Mouse (Mus musculus): Measurements from ENCODE around the gene Fndc5. TPM values are rescaled to one million over a fixed set of nuclear protein-coding genes. Genes with fewer than 3 reads are reported as not detected.

Gene Fndc5
- polyA plus RNA-seq, 1 experiment from 2014 or later = 1.3 TPM

DNA sequence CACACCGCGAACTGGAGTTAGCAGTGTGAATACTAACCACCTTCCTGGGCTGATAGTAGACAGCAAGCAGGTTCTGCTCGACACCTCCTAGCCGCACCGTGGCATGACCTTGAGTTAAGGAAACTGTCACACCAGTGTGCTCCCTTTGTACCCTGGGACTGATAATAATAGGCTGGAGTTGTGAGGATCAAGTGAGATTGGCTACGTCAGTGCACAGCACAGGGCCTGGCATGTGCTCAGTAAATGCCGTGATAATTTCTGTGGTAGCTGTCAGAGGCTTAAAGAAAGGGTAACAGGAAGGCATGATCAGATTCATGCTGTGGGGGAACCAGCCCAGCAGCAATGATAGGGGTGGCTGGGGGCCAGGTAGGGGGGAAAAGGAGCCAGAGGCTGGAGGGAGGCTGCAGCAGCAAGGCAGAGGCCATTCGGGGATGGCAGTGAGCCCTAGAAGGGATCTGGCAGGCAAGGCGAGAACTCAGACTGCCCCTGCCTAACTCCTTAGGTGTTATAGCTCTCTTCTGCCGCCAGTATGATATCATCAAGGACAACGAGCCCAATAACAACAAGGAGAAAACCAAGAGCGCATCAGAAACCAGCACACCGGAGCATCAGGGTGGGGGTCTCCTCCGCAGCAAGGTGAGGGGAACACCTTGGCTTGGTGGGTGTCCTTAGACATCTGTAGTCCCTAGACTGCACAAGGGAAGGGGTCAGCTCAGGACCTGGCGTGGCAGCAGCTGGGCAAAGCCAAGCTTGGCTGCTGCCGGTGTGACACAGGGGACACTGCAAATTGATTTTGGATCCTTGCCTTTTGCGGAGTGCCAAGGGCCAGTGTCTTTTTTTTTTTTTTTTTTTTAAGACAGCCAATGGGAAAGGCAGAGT, 5.0 kb downstream of the Fndc5 start:
- H3K4me2 ChIP-seq (ENCODE audit: low read length) = no peak overlapping the region
- 74% methylated on average over 17 of the region's 17 CpGs for WGBS
- H3K9me3 ChIP-seq (replicated peaks; ENCODE audit: control insufficient read depth, low read length) = no peaks in the 10 kb centered on the region
- no peak overlapping the region for H3K27ac ChIP-seq (ENCODE audit: low read depth, low read length)
- H3K36me3 ChIP-seq (ENCODE audit: control insufficient read depth, insufficient read depth, low read length) = no peaks in the 10 kb centered on the region
- H3K27me3 ChIP-seq (replicated peaks; ENCODE audit: control insufficient read depth, insufficient read depth, low read length) = peaks cover 17% of the 10 kb centered on the region; the same call in 1 of the 2 replicates
- peaks cover 16% of the 10 kb centered on the region for H3K4me1 ChIP-seq (ENCODE audit: control insufficient read depth, insufficient read depth, low read length)
- H3K9ac ChIP-seq (ENCODE audit: low read length) = no peak overlapping the region
- ATAC-seq (no peak), DNase-seq (ENCODE audit: low spot score) (no peak)
- H3K4me3 ChIP-seq (ENCODE audit: low read depth, low read length) = no peak overlapping the region

DNA sequence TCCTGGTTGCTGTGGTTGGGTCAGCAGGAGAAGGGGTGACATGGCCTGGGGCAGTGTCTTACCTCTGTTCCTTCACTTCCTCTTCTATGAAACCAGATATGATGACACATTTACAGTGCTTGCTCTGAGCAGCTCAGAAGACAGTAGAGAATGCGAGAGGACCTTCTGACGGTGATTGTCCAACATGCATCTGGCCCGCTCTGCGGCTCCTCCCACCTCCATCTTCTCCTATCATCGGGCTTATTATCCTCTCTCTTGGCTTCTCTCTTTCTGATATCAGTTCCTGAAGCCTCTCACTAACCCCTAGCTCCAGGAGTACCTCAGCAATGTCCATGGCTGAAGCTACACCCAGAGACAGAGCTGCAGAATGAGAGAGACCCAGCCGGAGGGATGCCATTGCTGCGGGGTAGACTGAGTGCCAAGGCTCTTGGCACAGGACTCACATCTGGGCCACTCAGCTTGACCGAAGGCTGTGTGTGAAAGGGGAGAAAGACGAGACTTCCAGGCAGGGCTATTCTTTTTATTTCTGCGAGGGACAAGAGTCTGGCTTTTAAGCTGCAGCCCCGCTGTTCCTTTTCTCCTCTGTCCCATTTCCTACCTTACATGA, 5.7 kb downstream of the Fndc5 start:
- H3K4me2 ChIP-seq (ENCODE audit: low read length) = no peak overlapping the region
- WGBS = 88% methylated on average over 11 of the region's 11 CpGs
- no peak overlapping the region for H3K9ac ChIP-seq (ENCODE audit: low read length)
- DNase-seq (ENCODE audit: low spot score) (no peak), ATAC-seq (no peak)
- H3K4me1 ChIP-seq (ENCODE audit: control insufficient read depth, insufficient read depth, low read length) = peaks cover 16% of the 10 kb centered on the region
- H3K36me3 ChIP-seq (ENCODE audit: control insufficient read depth, insufficient read depth, low read length) = no peaks in the 10 kb centered on the region
- H3K27ac ChIP-seq (ENCODE audit: low read depth, low read length) = no peak overlapping the region
- no peaks in the 10 kb centered on the region for H3K9me3 ChIP-seq (replicated peaks; ENCODE audit: control insufficient read depth, low read length)
- no peak overlapping the region for H3K4me3 ChIP-seq (ENCODE audit: low read depth, low read length)
- H3K27me3 ChIP-seq (replicated peaks; ENCODE audit: control insufficient read depth, insufficient read depth, low read length) = peaks cover 11% of the 10 kb centered on the region; the same call in 1 of the 2 replicates

DNA sequence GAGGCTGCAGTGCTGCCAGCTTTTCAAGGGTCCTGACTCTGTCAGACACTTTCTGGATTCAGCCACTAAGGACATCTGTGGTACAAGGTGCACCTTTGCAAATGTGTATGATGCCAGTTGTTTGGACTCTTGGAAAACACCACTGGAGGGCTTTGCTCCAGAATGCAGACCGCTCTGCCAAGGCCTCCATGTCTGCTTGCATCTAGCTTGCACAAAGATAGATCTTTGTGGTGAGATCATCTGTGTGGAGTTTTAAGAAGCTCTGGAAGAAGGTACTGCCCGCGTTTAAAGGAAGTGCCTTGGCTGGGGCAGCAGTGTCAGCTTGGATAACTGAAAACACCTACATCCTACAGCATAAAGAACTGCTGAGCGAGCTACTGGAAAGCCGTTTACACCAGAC, 6.7 kb downstream of the Fndc5 start:
- no peak overlapping the region for H3K4me3 ChIP-seq (ENCODE audit: low read depth, low read length)
- ATAC-seq (no peak), DNase-seq (ENCODE audit: low spot score) (no peak)
- peaks cover 4% of the 10 kb centered on the region; the same call in 1 of the 2 replicates for H3K27me3 ChIP-seq (replicated peaks; ENCODE audit: control insufficient read depth, insufficient read depth, low read length)
- H3K27ac ChIP-seq (ENCODE audit: low read depth, low read length) = no peak overlapping the region
- peaks cover 19% of the 10 kb centered on the region for H3K4me1 ChIP-seq (ENCODE audit: control insufficient read depth, insufficient read depth, low read length)
- H3K9ac ChIP-seq (ENCODE audit: low read length) = no peak overlapping the region
- H3K9me3 ChIP-seq (replicated peaks; ENCODE audit: control insufficient read depth, low read length) = no peaks in the 10 kb centered on the region
- H3K36me3 ChIP-seq (ENCODE audit: control insufficient read depth, insufficient read depth, low read length) = peaks cover 3% of the 10 kb centered on the region
- WGBS = 89% methylated on average over 5 of the region's 5 CpGs
- no peak overlapping the region for H3K4me2 ChIP-seq (ENCODE audit: low read length)

DNA sequence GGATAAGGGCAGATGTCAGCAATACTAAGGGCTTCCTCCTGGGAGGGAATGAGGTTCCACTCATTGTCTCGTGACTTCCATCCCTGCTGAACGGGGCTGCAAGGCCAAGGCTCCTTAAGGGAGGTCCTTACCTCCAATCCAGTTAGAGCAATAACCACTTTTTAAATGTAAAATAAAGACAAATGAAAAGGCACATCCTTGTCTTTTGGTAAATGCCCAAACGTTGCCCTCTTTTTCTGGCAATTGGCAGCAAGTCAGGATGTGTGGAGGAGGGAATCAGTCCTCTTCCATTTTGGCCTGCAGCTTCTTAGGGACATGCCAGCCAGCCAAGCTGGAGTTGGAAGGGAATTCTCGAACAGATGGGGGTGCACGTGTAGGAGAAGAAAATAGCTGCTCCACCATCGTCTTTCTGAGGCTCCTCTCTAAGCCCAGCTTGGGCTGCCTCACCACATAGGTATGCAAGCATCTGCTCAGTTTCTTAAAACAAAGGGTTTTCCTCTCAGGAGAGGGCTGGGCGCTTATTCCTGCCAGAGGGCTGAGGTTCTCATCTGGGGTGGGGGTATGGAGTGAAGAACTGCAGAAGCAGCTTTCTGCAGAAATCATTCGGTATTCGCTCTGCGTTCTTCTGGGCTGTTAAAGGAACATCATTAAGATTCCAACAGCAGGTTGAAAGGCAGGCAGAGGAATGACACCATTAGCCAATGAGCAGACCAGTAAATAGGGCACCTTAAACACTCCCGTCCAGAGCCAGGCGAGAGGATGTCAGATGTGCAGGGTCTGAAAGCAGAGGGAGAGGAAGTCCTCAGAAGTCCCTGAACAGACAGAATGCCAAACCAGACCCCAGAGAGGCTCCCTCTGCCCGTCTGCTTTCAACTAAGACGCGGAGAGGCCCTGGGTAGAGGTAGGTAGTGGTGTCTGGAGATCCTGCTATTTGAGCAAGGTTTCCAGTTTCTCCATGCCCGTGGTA, 7.9 kb downstream of the Fndc5 start:
- H3K36me3 ChIP-seq (ENCODE audit: control insufficient read depth, insufficient read depth, low read length) = peaks cover 9% of the 10 kb centered on the region
- H3K9ac ChIP-seq (ENCODE audit: low read length) = no peak overlapping the region; the same call in 1 of the 2 replicates
- H3K27me3 ChIP-seq (replicated peaks; ENCODE audit: control insufficient read depth, insufficient read depth, low read length) = no peaks in the 10 kb centered on the region
- H3K4me2 ChIP-seq (ENCODE audit: low read length) = no peak overlapping the region
- DNase-seq (ENCODE audit: low spot score) (peak; percentile 81), ATAC-seq (peak; percentile 88)
- WGBS = 36% methylated on average over 16 of the region's 16 CpGs
- no peaks in the 10 kb centered on the region for H3K9me3 ChIP-seq (replicated peaks; ENCODE audit: control insufficient read depth, low read length)
- peaks cover 20% of the 10 kb centered on the region for H3K4me1 ChIP-seq (ENCODE audit: control insufficient read depth, insufficient read depth, low read length)
- peak overlapping the region; percentile 79 for H3K27ac ChIP-seq (ENCODE audit: low read depth, low read length)
- no peak overlapping the region for H3K4me3 ChIP-seq (ENCODE audit: low read depth, low read length)

DNA sequence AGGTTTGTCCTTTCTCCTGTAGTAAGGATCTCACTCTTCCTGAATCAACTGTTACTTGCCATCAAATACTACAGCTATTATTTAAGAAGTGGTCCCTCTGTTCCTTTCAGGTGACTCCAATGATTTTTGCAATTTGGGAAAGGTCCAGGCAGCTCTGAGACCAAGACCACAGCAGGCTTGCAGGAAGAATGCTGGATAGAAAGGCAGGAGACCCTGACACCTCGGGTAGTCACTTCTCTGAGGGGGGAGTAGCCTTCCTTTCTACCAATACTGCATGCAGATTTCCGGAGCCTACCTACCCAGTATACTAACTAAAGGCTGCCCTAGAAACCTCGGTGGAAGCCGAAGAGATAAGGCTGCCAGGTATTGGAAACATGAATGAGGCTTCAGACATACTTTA, 8.6 kb downstream of the Fndc5 start:
- Histone ChIP-seq H3K4me3 (ENCODE audit: low read depth, low read length) (no peak overlapping the region), H3K9me3 (replicated peaks; ENCODE audit: control insufficient read depth, low read length) (no peaks in the 10 kb centered on the region), H3K36me3 (ENCODE audit: control insufficient read depth, insufficient read depth, low read length) (peaks cover 14% of the 10 kb centered on the region), H3K9ac (ENCODE audit: low read length) (no peak overlapping the region), H3K4me1 (ENCODE audit: control insufficient read depth, insufficient read depth, low read length) (peaks cover 20% of the 10 kb centered on the region), H3K27me3 (replicated peaks; ENCODE audit: control insufficient read depth, insufficient read depth, low read length) (no peaks in the 10 kb centered on the region), H3K4me2 (ENCODE audit: low read length) (no peak overlapping the region), H3K27ac (ENCODE audit: low read depth, low read length) (peak overlapping the region; percentile 79)
- DNase-seq (ENCODE audit: low spot score) (no peak), ATAC-seq (no peak)
- WGBS = 69% methylated on average over 4 of the region's 4 CpGs

DNA sequence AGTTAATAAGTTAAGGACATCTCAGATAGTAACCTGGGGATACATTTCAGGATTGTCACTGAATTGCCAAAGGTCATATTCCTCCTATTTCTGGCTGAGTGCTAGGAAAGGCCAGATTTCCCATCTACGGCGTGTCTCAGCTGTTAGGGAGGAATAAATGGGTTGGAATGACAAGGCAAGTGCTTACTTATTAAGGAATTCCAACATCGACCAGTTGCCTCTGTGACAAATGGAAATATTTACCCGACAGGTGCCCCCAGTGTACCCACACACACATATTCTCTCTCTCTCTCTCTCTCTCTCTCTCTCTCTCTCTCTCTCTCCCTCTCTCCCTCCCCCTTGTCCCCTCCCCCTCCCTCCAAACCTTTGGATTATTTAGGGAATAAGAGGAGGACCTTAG, 9.1 kb downstream of the Fndc5 start:
- Histone ChIP-seq H3K4me3 (ENCODE audit: low read depth, low read length) (no peak overlapping the region), H3K9me3 (replicated peaks; ENCODE audit: control insufficient read depth, low read length) (no peaks in the 10 kb centered on the region), H3K27me3 (replicated peaks; ENCODE audit: control insufficient read depth, insufficient read depth, low read length) (no peaks in the 10 kb centered on the region), H3K36me3 (ENCODE audit: control insufficient read depth, insufficient read depth, low read length) (peaks cover 19% of the 10 kb centered on the region), H3K4me1 (ENCODE audit: control insufficient read depth, insufficient read depth, low read length) (peaks cover 20% of the 10 kb centered on the region), H3K9ac (ENCODE audit: low read length) (no peak overlapping the region), H3K4me2 (ENCODE audit: low read length) (no peak overlapping the region), H3K27ac (ENCODE audit: low read depth, low read length) (no peak overlapping the region)
- WGBS = 87% methylated on average over 4 of the region's 4 CpGs
- DNase-seq (ENCODE audit: low spot score) (no peak), ATAC-seq (no peak)

DNA sequence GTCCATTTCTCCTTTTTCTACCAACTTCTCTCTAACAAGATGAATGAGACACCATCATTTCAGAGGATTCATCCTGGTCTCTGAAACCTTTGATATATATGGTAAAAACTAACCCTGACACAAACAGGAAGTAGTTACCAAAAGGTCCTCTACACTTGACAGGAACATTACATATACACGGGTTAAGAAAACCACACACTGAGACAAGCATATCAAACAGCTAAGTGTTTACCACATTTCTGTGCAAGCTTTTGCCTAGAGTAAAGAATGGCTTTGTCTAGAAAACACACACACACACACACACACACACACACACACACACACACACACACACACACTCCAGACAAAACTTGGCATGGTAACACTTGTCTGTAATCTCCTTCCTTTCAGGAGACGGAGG, 9.6 kb downstream of the Fndc5 start:
- no peak for DNase-seq (ENCODE audit: low spot score)
- H3K4me3 ChIP-seq (ENCODE audit: low read depth, low read length) = no peak overlapping the region

DNA sequence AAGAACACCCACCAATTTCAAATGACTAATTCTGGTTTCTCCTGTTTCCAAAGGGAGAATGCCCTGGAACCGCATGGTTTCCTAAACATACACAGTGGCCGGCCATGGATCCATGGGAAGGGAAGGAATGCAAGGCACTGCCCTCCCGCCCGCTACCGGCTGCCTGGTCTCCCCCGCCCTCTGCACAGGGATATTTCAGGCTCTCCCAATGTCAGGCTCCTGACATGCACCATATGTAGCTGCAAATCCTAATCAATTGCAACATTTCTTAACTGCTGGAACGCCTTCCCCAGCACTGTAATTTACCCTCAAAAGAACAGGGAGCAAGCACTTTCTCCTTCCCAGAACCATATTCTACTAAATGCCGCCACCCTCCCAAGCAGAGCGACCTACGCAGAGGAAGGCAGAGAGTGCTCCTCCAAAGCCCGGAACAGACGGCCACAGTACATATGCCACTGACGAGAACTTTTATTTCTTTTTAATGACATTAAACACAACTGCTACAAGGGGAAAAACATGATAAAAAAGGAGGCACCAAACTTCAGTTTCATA, 10.8 kb downstream of the Fndc5 start:
- ATAC-seq (no peak), DNase-seq (ENCODE audit: low spot score) (no peak)
- Histone ChIP-seq H3K27ac (ENCODE audit: low read depth, low read length) (no peak overlapping the region), H3K9me3 (replicated peaks; ENCODE audit: control insufficient read depth, low read length) (no peaks in the 10 kb centered on the region), H3K4me2 (ENCODE audit: low read length) (no peak overlapping the region), H3K4me3 (ENCODE audit: low read depth, low read length) (no peak overlapping the region), H3K27me3 (replicated peaks; ENCODE audit: control insufficient read depth, insufficient read depth, low read length) (no peaks in the 10 kb centered on the region), H3K4me1 (ENCODE audit: control insufficient read depth, insufficient read depth, low read length) (peaks cover 20% of the 10 kb centered on the region), H3K36me3 (ENCODE audit: control insufficient read depth, insufficient read depth, low read length) (peaks cover 31% of the 10 kb centered on the region), H3K9ac (ENCODE audit: low read length) (no peak overlapping the region)
- WGBS = 83% methylated on average over 13 of the region's 13 CpGs

More for the DNA sequence above, 9.6 kb downstream of the Fndc5 start:
- Histone ChIP-seq H3K27me3 (replicated peaks; ENCODE audit: control insufficient read depth, insufficient read depth, low read length) (no peaks in the 10 kb centered on the region), H3K4me1 (ENCODE audit: control insufficient read depth, insufficient read depth, low read length) (peaks cover 20% of the 10 kb centered on the region), H3K27ac (ENCODE audit: low read depth, low read length) (no peak overlapping the region), H3K9ac (ENCODE audit: low read length) (no peak overlapping the region), H3K4me2 (ENCODE audit: low read length) (no peak overlapping the region), H3K9me3 (replicated peaks; ENCODE audit: control insufficient read depth, low read length) (no peaks in the 10 kb centered on the region), H3K36me3 (ENCODE audit: control insufficient read depth, insufficient read depth, low read length) (peaks cover 23% of the 10 kb centered on the region)
- 64% methylated on average over 2 of the region's 2 CpGs for WGBS
- ATAC-seq = no peak
